Mouse (Mus musculus) intestine, embryonic 14.5 days (tissue): ENCODE measurements around the gene Spout1. TPM values are rescaled to one million over a fixed set of nuclear protein-coding genes. Genes with fewer than 3 reads are reported as not detected.
A peak's percentile ranks its signal among the peaks of the same experiment; 100 is the strongest.
"Not testable (repeated sequence)": the region's sequence is repeated elsewhere in the genome, so short reads cannot be mapped to it uniquely, and the experiment has no call there.

Experiments used
- ATAC-seq: fragments of 200-750 bp; cut with Nextera tagmentation; replicated peaks from 2 replicates; pipeline ENCODE4 v1.8.0; 2017; ENCODE audit warnings: low read depth, moderate number of reproducible peaks, moderate TSS enrichment, moderate library complexity; ENCODE audit not compliant: low FRiP score, low TSS enrichment
- DNase-seq: peaks from one replicate; pipeline ENCODE4 v3.0.0-alpha.2; 2018; ENCODE audit warnings: low spot score
- H3K27ac ChIP-seq: fragments of 300-500 bp; sonication (generic); 2 replicates; pipeline ENCODE4 v1.5.1; 2014; ENCODE audit warnings: low read depth, mild to moderate bottlenecking, control low read depth
- H3K27me3 ChIP-seq: fragments of 300-500 bp; sonication (generic); replicated peaks from 2 replicates; pipeline ENCODE4 v1.6.1; 2014; ENCODE audit warnings: low read length, control low read depth; ENCODE audit not compliant: control insufficient read depth, insufficient read depth
- H3K36me3 ChIP-seq: fragments of 300-500 bp; sonication (generic); 2 replicates; pipeline ENCODE4 v1.6.1; 2014; ENCODE audit warnings: low read length, control low read depth; ENCODE audit not compliant: control insufficient read depth, insufficient read depth
- H3K4me1 ChIP-seq: fragments of 300-500 bp; sonication (generic); replicated peaks from 2 replicates; pipeline ENCODE4 v1.6.1; 2014; ENCODE audit warnings: low read length, control low read depth, mixed read lengths; ENCODE audit not compliant: control insufficient read depth, insufficient read depth
- H3K4me2 ChIP-seq: fragments of 300-500 bp; sonication (generic); 2 replicates; pipeline ENCODE4 v1.6.1; 2014; ENCODE audit warnings: low read length
- H3K4me3 ChIP-seq: fragments of 300-500 bp; sonication (generic); 2 replicates; pipeline ENCODE4 v1.5.1; 2014; ENCODE audit warnings: low read depth, low read length, control low read depth, mixed read lengths
- H3K9ac ChIP-seq: fragments of 300-500 bp; sonication (generic); 2 replicates; pipeline ENCODE4 v1.6.1; 2014; ENCODE audit warnings: mild to moderate bottlenecking, low read length
- H3K9me3 ChIP-seq: fragments of 300-500 bp; sonication (generic); 2 replicates; pipeline ENCODE4 v1.6.1; 2016; ENCODE audit warnings: low read length, control low read depth; ENCODE audit not compliant: control insufficient read depth
- WGBS: fragments of 180-500 bp; shearing (Covaris S2); extraction: QIAGEN DNeasy Blood & Tissue Kit; methylation state at CpG from one replicate; pipeline ENCODE4 v1.1.7; 2014; 5-methylcytosine and 5-hydroxymethylcytosine counted together
- polyA plus RNA-seq: library from polyadenylated mRNA; unstranded; fragments of >200 nt; fragmentation: Nextera tagmentation; extraction: Ambion mirVana; gene quantifications from 2 replicates; pipeline ENCODE4 v1.2.1, GENCODE M21; 2014

Gene Spout1
- polyA plus RNA-seq, 1 experiment from 2014 or later: 71.1 TPM

GRCm38 (mm10) chr2:30191790-30192580 is 13.7 kb upstream of the Spout1 start:
- Histone ChIP-seq H3K27ac (no peak overlapping the region), H3K4me3 (no peak overlapping the region), H3K9me3 (no peaks in the 10 kb centered on the region), H3K4me2 (no peak overlapping the region), H3K27me3 (no peaks in the 10 kb centered on the region), H3K9ac (no peak overlapping the region), H3K4me1 (no peaks in the 10 kb centered on the region), H3K36me3 (no peaks in the 10 kb centered on the region)
- DNase-seq (no peak), ATAC-seq (no peak)
- WGBS: 88% methylated on average over 12 of the region's 12 CpGs

- no peaks in the 10 kb centered on the region for H3K27me3 ChIP-seq
- H3K4me3 ChIP-seq: no peak overlapping the region
- 0 out of 2 replicates have a peak, but pooled peaks cover 5% of the 10 kb centered on the region for H3K9me3 ChIP-seq
- H3K27ac ChIP-seq: no peak overlapping the region
- no peaks in the 10 kb centered on the region for H3K36me3 ChIP-seq
- H3K9ac ChIP-seq: no peak overlapping the region
- no peaks in the 10 kb centered on the region for H3K4me1 ChIP-seq
- no peak overlapping the region for H3K4me2 ChIP-seq
- DNase-seq: no peak
- WGBS: 77% methylated on average over 3 of the region's 3 CpGs
- ATAC-seq: no peak
Observed at GRCm38 (mm10) chr2:30185681-30186080, 7.4 kb upstream of the Spout1 start.

- WGBS: 84% methylated on average over 6 of the region's 6 CpGs
- Histone ChIP-seq H3K4me2 (no peak overlapping the region), H3K9ac (no peak overlapping the region), H3K4me1 (no peaks in the 10 kb centered on the region), H3K36me3 (no peaks in the 10 kb centered on the region), H3K4me3 (no peak overlapping the region), H3K9me3 (0 out of 2 replicates have a peak, but pooled peaks cover 5% of the 10 kb centered on the region), H3K27ac (no peak overlapping the region), H3K27me3 (no peaks in the 10 kb centered on the region)
- ATAC-seq: no peak
- DNase-seq: no peak
Observed at GRCm38 (mm10) chr2:30185276-30185675, 7.0 kb upstream of the Spout1 start.

- ATAC-seq (no peak), DNase-seq (no peak)
- Histone ChIP-seq H3K4me1 (no peaks in the 10 kb centered on the region), H3K4me2 (no peak overlapping the region), H3K27ac (no peak overlapping the region), H3K4me3 (no peak overlapping the region), H3K27me3 (no peaks in the 10 kb centered on the region), H3K9ac (no peak overlapping the region), H3K9me3 (0 out of 2 replicates have a peak, but pooled peaks cover 5% of the 10 kb centered on the region), H3K36me3 (no peaks in the 10 kb centered on the region)
- 66% methylated on average over 3 of the region's 3 CpGs for WGBS
Observed at GRCm38 (mm10) chr2:30183721-30184120, 5.5 kb upstream of the Spout1 start.

GRCm38 (mm10) chr2:30182424-30182823 is 4.2 kb upstream of the Spout1 start:
- WGBS: 92% methylated on average over 2 of the region's 2 CpGs
- DNase-seq: no peak
- ATAC-seq: no peak
- H3K9me3 ChIP-seq: 0 out of 2 replicates have a peak, but pooled peaks cover 5% of the 10 kb centered on the region
- H3K27me3 ChIP-seq: no peaks in the 10 kb centered on the region
- H3K9ac ChIP-seq: no peak overlapping the region
- H3K27ac ChIP-seq: no peak overlapping the region
- H3K4me3 ChIP-seq: no peak overlapping the region
- no peaks in the 10 kb centered on the region for H3K36me3 ChIP-seq
- H3K4me1 ChIP-seq: peaks cover 3% of the 10 kb centered on the region
- no peak overlapping the region for H3K4me2 ChIP-seq

- H3K4me1 ChIP-seq, H3K27me3 ChIP-seq, H3K9ac ChIP-seq, H3K27ac ChIP-seq, H3K9me3 ChIP-seq, ATAC-seq, DNase-seq: not testable (repeated sequence)
- Histone ChIP-seq H3K4me2 (peak overlapping the region; percentile 89), H3K4me3 (peak overlapping the region; percentile 84), H3K36me3 (peaks cover 29% of the 10 kb centered on the region)
- WGBS: 52% methylated on average over 7 of the region's 7 CpGs
Observed at GRCm38 (mm10) chr2:30178711-30179110, 452 bp upstream of the Spout1 start.

- Histone ChIP-seq H3K36me3 (peaks cover 42% of the 10 kb centered on the region), H3K9me3 (0 out of 2 replicates have a peak, but pooled peaks cover 3% of the 10 kb centered on the region), H3K4me1 (peaks cover 8% of the 10 kb centered on the region), H3K9ac (no peak overlapping the region), H3K27me3 (no peaks in the 10 kb centered on the region), H3K4me2 (no peak overlapping the region), H3K4me3 (no peak overlapping the region), H3K27ac (no peak overlapping the region)
- 92% methylated on average over 2 of the region's 2 CpGs for WGBS
- ATAC-seq (no peak), DNase-seq (no peak)
Observed at GRCm38 (mm10) chr2:30176561-30176960, 1.7 kb downstream of the Spout1 start.

- 91% methylated on average over 8 of the region's 8 CpGs for WGBS
- H3K4me1 ChIP-seq: peaks cover 8% of the 10 kb centered on the region
- H3K9ac ChIP-seq: no peak overlapping the region
- H3K9me3 ChIP-seq: 0 out of 2 replicates have a peak, but pooled peaks cover 3% of the 10 kb centered on the region
- no peak for DNase-seq
- no peak overlapping the region for H3K4me3 ChIP-seq
- ATAC-seq: no peak
- no peak overlapping the region for H3K4me2 ChIP-seq
- peaks cover 42% of the 10 kb centered on the region for H3K36me3 ChIP-seq
- H3K27ac ChIP-seq: no peak overlapping the region
- no peaks in the 10 kb centered on the region for H3K27me3 ChIP-seq
Observed at GRCm38 (mm10) chr2:30175897-30176296, 2.4 kb downstream of the Spout1 start.
